Mouse (Mus musculus) kidney, adult 18-20 months (tissue): ENCODE results near the gene Antxr1.

Source experiments
- DNase-seq: peaks from one replicate; pipeline ENCODE4 v3.0.0; 2021

Antxr1 gene

GRCm38 (mm10) chr6:87183159-87183558 lies 152.5 kb downstream of the Antxr1 start:
- peak; percentile 43 for DNase-seq

- no peak for DNase-seq
Observed at GRCm38 (mm10) chr6:87182736-87183135, 152.9 kb downstream of the Antxr1 start.

GRCm38 (mm10) chr6:87171461-87171860 lies 164.2 kb downstream of the Antxr1 start:
- no peak for DNase-seq

DNA sequence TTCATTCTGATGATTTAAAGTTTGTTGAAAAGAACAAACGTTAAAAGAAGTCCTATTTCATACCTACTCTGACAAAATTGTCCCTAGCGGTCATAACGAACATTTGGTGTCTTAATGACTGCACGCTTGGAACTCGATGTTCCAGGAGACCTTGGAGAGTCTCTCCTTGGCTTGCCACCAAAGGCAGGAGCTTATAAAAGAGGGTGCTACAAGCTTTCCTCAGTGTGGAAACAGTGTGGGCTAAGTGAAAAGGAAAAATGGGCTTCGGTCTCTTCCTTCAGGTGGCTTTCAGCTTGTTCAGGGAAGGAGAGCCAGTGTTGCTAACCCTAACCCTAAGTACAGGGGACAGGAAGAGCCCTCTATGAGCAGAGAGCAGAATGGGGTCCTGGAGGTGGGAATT lies 164.7 kb downstream of the Antxr1 start:
- DNase-seq: peak; percentile 18

DNA sequence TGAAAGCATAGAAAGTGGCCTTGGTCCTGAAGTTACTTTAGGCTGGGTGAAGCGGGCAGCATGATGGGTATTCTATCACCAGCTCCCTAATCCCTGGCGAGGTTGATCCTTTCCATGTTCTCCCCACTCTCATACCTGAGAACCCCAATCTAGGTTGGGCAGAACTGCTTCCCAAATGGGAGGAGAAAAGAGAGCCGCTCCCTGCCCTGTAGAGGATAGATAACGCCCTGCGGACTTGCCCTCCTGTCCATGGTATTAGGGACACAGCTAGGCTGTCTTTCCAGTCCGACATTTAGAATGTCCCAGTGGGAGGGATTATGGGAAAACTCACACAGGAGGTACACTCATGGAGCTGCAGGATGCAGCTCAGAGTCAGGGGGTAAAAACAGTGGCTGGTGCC lies 165.3 kb downstream of the Antxr1 start:
- no peak for DNase-seq

DNA sequence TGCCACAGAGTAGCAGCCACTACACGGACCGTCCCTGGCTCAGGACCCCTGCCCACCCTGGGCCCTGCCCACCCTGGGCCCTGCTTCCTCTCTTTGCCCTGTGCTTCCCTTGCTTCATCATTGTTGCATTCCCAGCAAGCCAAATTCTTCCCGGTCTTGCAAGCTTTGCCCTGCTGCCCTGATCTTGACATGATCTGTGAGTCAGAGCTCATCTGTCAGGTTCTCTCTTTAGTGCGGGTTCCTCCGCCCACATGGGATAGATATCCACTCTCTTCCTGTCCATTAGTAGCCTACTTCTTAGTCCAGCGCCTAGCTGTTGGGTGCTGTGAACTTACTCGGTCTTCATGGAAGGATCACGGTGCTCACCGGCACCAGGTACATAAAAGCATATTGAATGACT lies 167.6 kb downstream of the Antxr1 start:
- no peak for DNase-seq

DNA sequence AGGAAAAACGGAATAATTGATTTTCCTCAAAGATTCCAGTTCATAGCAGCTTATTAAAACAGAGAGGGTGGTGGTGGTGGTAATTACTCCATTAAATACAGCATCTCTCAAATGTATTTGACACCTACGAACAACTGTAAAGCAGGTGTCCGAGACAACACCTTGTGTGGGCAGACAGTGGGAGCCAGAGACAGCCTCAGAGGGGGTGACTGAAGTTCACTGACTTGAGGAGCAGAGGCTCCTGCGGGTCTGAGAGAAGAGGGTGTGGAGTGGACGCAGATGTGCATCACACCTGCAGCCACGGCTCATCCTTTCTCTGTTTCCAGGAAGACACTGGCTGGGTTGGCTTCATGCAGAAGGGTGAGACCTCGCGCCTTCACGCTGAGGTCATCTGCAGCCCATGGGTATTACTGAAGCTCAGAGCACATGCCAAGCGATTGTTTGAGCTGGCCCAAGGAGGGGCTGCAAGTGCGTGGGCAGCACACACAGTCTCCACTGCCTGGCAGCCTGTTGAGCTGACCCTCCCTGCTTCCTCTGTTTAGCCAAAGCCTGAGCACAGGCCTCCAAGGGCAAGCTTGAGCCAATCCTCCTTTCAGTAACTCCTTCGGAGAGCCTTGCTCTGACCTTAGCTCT lies 168.8 kb downstream of the Antxr1 start:
- DNase-seq: no peak

DNA sequence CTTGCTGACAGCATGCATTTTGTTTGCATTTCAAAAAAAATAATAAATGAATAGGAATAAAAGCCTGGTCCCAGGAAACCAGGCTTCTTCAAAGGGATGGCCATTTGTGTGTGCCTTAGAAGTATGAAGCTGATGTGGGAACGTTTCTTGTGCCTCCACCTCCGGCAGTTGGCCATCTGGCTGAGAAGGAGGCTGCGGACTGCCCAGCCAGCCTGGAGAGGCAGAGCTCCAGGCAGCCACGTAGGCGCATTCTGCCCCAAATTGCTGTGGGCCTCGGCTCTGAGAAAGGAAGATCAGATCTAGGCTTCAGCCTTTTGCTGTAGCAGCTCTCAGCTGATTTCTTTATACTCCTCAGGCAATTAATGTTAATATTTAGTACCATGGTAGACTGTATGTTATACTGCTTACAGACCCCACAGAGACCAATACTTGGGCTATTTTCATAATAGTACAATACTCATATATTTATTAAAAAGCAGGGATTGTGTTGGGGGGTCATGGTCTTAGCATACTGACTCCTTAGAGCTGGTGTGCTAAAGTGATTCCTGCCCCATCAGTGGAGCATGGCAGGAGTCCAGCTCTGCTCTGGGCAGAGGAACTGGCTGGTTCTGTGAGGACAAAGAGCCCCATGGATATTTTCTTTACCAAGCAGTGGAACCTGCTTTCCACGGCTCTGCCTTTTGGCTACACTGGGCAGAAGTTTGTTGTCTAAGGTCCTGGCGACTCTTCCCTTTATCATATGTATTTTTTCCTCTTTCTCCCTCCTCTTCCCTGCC lies 169.9 kb downstream of the Antxr1 start:
- DNase-seq: no peak

DNA sequence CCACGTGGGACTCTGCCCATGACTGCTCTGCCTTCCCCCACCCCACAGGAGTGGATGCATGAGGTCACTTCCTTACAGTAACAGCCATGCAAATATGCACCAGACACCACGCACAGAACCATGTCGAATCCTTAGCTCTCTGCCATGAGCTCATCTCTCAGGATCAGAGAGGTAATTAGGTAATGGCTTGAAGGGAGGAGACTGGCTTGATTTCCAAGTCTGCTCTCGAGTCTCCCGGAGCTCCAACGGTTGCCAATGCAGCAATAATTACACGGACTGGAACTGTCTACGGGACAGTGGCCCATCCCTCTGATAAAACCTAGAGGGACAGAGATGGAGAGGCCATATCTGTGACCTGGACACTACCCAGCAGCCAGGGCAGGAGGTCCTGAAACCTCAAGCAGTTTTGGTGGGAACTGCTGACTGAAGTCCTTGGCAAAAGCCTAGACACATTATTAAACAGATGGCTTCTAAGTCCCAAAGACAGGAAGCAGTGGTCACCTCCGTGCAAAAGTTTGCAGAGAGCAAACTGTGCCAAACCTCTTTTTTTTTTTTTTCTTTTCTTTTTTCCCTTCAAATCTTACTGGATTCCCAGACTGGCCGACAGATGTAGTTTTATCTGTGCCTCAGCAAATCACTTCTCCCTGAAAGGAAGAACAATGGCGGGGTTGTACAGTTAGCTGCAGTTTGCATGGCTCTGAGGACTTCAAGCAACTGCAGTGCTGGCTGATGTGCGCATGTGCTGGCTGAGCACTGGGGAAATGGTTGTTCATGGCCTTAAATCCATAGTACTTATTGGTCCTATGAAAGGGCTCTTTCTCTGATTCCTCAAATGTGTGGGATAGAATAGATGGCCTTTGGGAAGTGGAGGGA lies 174.0 kb downstream of the Antxr1 start:
- DNase-seq: no peak

GRCm38 (mm10) chr6:87160196-87160595 lies 175.4 kb downstream of the Antxr1 start:
- no peak for DNase-seq

- DNase-seq: no peak
Observed at GRCm38 (mm10) chr6:87158062-87158623, 177.5 kb downstream of the Antxr1 start.

- no peak for DNase-seq
Observed at GRCm38 (mm10) chr6:87153836-87154235, 181.8 kb downstream of the Antxr1 start.

DNA sequence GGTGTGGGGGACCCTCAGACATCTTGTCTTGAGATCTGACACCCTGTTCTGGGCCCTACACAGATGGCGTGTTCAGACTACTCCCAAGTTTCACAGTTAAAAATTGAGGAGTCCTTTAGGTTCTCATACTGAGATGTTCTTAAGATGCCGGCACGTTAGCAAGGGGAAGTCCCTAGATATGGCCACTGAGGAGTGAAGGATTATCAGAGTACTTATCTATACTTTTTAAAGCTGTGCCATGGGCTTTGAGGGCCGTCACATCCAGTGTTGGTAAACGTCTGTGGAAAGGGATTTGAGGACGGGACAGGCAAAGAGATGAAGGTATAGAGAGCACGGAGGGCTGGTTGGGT lies 182.4 kb downstream of the Antxr1 start:
- DNase-seq: no peak

DNA sequence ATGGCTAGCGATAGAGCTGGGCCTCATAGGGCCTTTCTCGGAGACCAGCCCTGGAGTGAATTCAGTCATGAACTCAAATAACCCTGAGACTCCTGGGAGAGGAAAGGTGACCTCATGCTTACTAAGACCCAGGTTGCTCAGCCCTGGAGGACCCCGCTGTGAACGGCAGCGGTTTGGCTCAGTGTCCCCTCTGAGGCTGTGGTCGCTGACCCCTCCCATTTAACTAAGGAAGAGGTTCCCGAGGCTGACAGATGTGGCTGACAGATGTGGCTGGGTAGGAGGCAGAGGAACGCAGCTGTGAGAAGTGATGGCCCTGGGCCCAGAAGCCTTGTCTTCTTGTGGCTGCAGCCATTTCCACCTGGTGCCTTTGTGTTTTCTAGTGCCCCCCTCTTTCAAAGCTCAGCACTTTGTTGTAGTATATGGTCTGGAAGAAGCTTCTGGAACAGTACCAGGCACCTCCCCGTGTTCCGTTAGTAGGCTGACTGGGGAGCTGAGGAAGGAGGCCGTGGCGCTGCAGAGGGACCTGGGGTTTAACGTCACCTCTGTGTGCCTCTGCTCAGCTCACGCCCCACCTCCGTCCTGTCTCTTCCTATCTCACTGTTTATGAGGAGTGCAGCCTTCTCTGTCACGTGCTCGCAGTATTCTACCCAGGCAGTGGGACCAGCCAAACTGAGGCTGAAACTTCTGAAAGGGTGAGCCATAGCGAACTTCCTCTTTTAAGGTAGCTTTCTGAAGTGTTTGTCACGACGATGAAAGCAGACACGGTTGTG lies 183.0 kb downstream of the Antxr1 start:
- DNase-seq: no peak

DNA sequence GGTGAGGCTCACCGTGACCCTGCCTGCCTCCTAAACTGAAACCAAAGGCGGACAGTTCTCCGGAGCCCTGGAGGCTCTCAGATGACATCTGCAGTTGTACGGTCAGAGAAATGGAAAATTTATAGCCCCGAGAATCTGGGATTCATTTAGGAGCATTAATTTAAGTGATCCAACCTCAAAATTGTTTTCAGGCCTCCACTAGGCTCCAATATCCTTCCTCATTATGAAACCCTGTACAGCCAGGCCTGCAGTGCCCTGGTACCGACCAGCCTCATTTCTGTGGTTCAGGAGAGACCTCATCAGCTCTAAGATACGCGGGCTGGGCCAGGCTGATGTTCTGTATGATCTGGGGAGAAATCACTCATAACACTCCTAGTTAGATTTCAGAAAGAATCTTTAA lies 184.2 kb downstream of the Antxr1 start:
- DNase-seq: no peak

- DNase-seq: no peak
Observed at GRCm38 (mm10) chr6:87150471-87150870, 185.2 kb downstream of the Antxr1 start.

- DNase-seq: no peak
Observed at GRCm38 (mm10) chr6:87147921-87148320, 187.7 kb downstream of the Antxr1 start.

GRCm38 (mm10) chr6:87143594-87143993 lies 192.0 kb downstream of the Antxr1 start:
- DNase-seq: no peak

- no peak for DNase-seq
Observed at GRCm38 (mm10) chr6:87142239-87142638, 193.4 kb downstream of the Antxr1 start.

- no peak for DNase-seq
Observed at GRCm38 (mm10) chr6:87139796-87140553, 195.6 kb downstream of the Antxr1 start.

DNA sequence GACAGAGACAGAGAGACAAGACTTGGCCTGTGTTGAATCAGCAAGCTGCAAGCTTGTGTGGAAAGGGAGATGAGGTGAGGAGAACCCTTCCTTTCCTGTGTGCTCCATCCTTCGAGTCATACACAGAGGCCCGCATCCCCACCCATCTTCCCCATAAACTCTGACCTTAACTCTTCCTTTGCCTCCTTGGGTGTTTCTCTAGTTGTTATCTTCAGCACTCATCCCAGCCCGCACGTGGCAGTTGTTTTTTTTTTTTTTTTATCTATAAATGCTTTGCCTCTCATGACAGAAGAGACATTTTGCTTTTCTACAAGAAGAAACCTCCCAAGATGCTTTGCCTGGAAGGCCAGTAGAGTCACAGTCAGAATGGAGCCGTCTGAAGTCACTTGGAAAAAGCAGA lies 197.1 kb downstream of the Antxr1 start:
- DNase-seq: no peak
